In genomic region chr11:108941836-108942235, GRCm38 (mm10) we compare ENCODE assay signal across 7 mouse cellular contexts. TPM values are rescaled to one million over a fixed set of nuclear protein-coding genes. Genes with fewer than 3 reads are reported as not detected.
A peak's percentile ranks its signal among the peaks of the same experiment; 100 is the strongest.
DNase-seq lines count a peak whose midpoint lies in the region; ATAC-seq lines count a peak whose summit lies in the region.

No protein-coding gene starts in this region.

- peak overlapping the region; percentile 76 for H3K27ac ChIP-seq in neural tube, embryonic 13.5 days (replicated peaks)
- H3K27ac ChIP-seq in forebrain, embryonic 12.5 days = peak overlapping the region; percentile 78

- no peak for ATAC-seq in neural tube, embryonic 13.5 days (ENCODE audit: low read depth)
- no peak for ATAC-seq in forebrain, embryonic 12.5 days (ENCODE audit: low FRiP score)
- ATAC-seq in CD4-positive, CD25-positive, alpha-beta regulatory T cell, adult 4 months = no peak

- H3K4me3 ChIP-seq in neural tube, embryonic 13.5 days = no peak overlapping the region
- H3K4me3 ChIP-seq in forebrain, embryonic 12.5 days (replicated peaks) = no peak overlapping the region

- H3K36me3 ChIP-seq in neural tube, embryonic 13.5 days = peaks cover 82% of the 10 kb centered on the region
- H3K36me3 ChIP-seq in forebrain, embryonic 12.5 days (replicated peaks) = peaks cover 83% of the 10 kb centered on the region

- peaks cover 36% of the 10 kb centered on the region for H3K4me1 ChIP-seq in neural tube, embryonic 13.5 days (replicated peaks)
- H3K4me1 ChIP-seq in forebrain, embryonic 12.5 days = peaks cover 42% of the 10 kb centered on the region

- intact Hi-C loops in left cerebral cortex, postnatal 14 days (cut with DNase I) = no loop called here

- peak overlapping the region; percentile 34; the same call in 1 of the 2 replicates for H3K9ac ChIP-seq in neural tube, embryonic 13.5 days
- H3K9ac ChIP-seq in forebrain, embryonic 12.5 days = no peak overlapping the region

- no peaks in the 10 kb centered on the region for H3K27me3 ChIP-seq in neural tube, embryonic 13.5 days
- H3K27me3 ChIP-seq in forebrain, embryonic 12.5 days = peaks cover 8% of the 10 kb centered on the region; the same call in 1 of the 2 replicates

- H3K4me2 ChIP-seq in neural tube, embryonic 13.5 days = no peak overlapping the region
- H3K4me2 ChIP-seq in forebrain, embryonic 12.5 days = no peak overlapping the region

- 93% methylated on average over 18 of the region's 18 CpGs for WGBS in neural tube, embryonic 13.5 days
- 90% methylated on average over 18 of the region's 18 CpGs for WGBS in forebrain, embryonic 12.5 days

- no peak for DNase-seq in neural tube, embryonic 10.5 days (ENCODE audit: extremely low spot score, low spot score)
- DNase-seq in left cerebral cortex, postnatal 14 days (ENCODE audit: low spot score in 2 of 2) = peak; percentile 70 to 75
- DNase-seq in testis, postnatal 10 days (ENCODE audit: low spot score) = peak; percentile 54
- no peak for DNase-seq in kidney, adult 18-20 months

- no peaks in the 10 kb centered on the region for H3K9me3 ChIP-seq in neural tube, embryonic 13.5 days
- H3K9me3 ChIP-seq in forebrain, embryonic 12.5 days = no peaks in the 10 kb centered on the region

RNA-seq across cellular contexts. Expression of gene Axin2, which starts 21.7 kb away (rescaled TPM):
- 8.8 and 10.6 TPM in 2 replicates for polyA plus RNA-seq in neural tube, embryonic 13.5 days (2015; fragmentation: Nextera tagmentation; extraction: Ambion mirVana)
- polyA plus RNA-seq in forebrain, embryonic 12.5 days (2016; fragmentation: Nextera tagmentation; extraction: Ambion mirVana) = 14.8 and 17.4 TPM in 2 replicates
- total RNA-seq in left cerebral cortex, postnatal 14 days (2021) = 10 to 100 TPM; 30.4 to 41.8 TPM
- polyA plus RNA-seq in CD4-positive, CD25-positive, alpha-beta regulatory T cell, adult 4 months (2017; shearing (Covaris generic)) = 10 to 100 TPM in 1 of 2 experiments, 1 to 10 TPM in 1; 4.4 to 10.5 TPM

Comparison
In these comparisons a context has a peak if more than half of its experiments do, and no peak if none do; other contexts are left out.
1. DNase-seq: peak in left cerebral cortex, postnatal 14 days (2 of 2) and testis, postnatal 10 days (single experiment); none in neural tube, embryonic 10.5 days (single experiment) and kidney, adult 18-20 months (single experiment).